Mouse (Mus musculus): ENCODE measurements around the gene Ppp4r3a.
A peak's percentile ranks its signal among the peaks of the same experiment; 100 is the strongest.
"Not testable (repeated sequence)": the region's sequence is repeated elsewhere in the genome, so short reads cannot be mapped to it uniquely, and the experiment has no call there.

Ppp4r3a gene

DNA sequence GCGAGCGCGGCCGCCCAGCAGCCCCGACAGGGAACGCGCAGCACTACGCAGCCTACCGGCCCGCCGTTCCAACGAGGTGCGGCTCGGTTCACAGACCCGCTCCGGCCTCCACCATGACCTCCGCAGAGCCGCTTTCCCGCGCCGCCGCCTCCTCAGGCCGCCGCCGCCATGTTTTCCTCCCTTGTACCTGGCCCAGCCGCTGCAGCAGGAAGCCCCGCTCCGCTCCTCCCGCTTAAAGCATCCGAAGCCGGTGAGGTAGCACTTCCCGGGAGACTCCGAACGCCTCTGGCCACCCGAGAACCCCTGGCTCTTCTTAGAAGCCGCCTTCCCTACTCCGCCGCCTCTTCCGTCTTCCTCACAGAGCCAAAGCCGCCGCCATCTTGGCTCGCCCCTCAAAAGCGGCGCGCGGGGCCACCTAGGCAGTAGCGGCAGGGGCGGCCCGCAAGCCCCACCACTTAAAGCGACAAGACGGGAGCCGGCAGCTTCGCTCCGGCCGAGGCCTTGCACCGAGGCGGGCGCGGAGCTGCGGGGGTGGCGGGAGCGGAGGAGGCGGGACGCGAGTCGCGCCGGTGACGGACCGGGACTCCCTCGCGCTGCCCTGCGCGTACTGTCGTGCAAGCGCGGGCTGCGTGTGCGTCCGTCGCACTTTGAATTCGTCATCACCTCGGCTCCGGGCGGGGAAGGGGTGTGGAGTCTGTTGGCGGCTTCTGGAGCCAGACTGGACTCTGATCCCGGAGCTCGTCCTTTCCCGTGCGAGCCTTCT lies at the start of gene Ppp4r3a:
Ppp4r3a (minus strand) TSS at position 627 of the 763 bp plus-strand sequence.
- DNase-seq: peak; percentile 97

GRCm38 (mm10) chr12:101123013-101123412 lies 39.5 kb upstream of the Ppp4r3a start:
- DNase-seq: peak; percentile 7

DNA sequence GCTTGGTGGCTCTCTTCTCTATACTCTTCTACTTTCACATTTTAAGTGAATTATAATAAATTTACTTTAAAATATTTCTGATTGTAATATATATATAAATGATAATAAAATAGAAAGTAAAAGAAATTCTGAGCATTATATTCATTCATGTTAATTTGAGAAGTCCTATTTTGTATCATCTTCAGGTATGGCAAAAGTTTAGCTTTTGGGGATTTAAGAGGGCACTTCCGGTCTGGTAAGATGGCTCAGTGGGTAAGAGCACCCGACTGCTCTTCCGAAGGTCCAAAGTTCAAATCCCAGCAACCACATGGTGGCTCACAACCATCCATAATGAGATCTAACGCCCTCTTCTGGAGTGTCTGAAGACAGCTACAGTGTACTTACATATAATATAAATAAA lies 38.6 kb upstream of the Ppp4r3a start:
- not testable (repeated sequence) for DNase-seq

- not testable (repeated sequence) for DNase-seq
Measured at GRCm38 (mm10) chr12:101109794-101110585, 26.5 kb upstream of the Ppp4r3a start.

GRCm38 (mm10) chr12:101107722-101108121 lies 24.2 kb upstream of the Ppp4r3a start:
- DNase-seq: no peak

DNA sequence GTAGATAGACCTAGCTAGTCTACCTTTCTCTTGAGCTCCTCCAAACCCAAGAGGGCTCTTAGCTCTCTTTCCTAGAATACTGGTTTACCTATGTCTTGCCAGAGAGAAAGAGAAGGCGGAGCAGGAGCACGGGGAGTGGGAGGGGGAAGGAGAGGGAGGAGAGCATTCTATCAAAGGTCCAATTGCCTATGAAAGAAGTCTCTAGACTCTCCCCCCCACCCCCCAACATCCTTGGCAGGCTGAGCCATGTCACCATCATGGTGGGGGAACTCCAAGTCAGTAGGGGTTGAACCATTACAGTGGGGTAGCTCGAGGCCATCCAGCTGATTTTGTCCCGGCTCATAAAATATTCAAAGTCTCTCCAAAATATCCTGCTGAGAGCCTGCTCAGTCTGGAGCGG lies 22.1 kb upstream of the Ppp4r3a start:
- DNase-seq: no peak

DNA sequence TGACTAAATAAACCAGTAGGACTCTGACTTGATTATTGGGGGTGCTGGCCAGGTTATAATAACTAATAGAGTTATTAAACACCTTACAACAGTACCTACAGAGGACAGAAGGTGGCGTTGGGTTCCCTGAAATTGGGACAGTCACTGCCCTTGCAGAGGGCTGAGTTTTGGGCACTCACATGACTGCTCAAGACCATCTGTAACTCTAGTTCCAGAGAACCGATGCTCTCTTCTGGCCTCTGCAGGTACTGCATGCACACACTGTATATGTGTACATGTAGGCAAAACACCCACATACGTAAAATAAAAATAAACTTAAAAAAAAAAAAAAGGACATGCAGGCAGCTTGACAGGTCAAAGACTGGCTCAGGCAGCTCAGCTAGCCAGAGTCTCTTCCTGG lies 19.1 kb upstream of the Ppp4r3a start:
- peak; percentile 63 for DNase-seq

DNA sequence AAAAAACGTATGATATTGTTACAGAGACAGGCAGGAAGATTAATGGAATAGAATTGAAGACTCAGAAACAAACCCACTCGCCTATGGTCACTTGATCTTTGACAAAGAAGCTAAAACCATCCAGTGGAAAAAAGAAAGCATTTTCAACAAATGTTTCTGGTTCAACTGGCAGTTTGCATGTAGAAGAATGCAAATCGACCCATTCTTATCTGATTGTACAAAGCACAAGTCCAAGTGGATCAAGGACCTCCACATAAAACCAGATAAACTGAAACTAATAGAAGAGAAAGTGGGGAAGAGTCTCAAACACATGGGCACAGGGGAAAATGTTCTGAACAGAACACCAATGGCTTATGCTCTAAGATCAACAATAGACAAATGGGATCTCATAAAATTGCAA lies 10.2 kb upstream of the Ppp4r3a start:
- DNase-seq: not testable (repeated sequence)

- DNase-seq: no peak
Measured at GRCm38 (mm10) chr12:101089955-101090354, 6.5 kb upstream of the Ppp4r3a start.

GRCm38 (mm10) chr12:101087406-101087805 lies 3.9 kb upstream of the Ppp4r3a start:
- no peak for DNase-seq

DNA sequence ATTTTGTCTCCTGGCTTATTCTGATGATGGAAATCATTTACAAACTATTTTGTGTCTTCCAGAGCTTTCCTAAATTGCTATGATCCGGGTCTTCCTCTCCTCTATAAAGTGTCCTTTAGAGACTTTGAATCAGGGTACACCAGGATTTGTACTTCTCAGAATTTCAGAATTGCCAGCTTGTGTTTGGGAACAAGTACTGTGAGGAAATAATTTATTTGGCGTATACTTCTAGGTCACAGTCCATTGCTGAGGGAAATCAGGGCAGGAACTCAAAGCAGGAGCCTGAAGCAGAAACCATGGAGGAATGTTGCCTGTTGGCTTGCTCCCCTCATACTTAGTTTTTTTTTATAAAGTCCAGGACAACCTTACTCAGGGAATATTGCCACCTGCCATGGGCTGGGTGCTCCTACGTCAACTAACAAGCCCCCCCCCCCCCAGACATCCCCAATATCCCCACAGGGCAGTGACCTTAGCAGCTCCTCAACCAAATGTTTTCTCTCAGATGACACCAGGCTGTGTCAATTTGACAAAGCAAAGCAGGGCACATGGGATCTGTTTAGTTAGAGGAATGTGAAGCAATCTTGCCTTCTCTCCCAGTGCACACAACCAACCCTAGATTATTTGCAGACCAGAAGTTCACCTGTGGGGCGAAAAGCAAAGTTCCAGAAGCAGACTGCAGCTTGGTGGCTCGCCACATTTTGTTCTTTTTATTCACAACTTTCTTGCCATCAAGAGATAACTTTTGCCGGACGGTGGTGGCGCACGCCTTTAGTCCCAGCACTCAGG lies 1.6 kb upstream of the Ppp4r3a start:
- DNase-seq: peak; percentile 42

- DNase-seq: no peak
Measured at GRCm38 (mm10) chr12:101084237-101084636, 735 bp upstream of the Ppp4r3a start.

- DNase-seq: no peak
Measured at GRCm38 (mm10) chr12:101083839-101084195, 315 bp upstream of the Ppp4r3a start.

DNA sequence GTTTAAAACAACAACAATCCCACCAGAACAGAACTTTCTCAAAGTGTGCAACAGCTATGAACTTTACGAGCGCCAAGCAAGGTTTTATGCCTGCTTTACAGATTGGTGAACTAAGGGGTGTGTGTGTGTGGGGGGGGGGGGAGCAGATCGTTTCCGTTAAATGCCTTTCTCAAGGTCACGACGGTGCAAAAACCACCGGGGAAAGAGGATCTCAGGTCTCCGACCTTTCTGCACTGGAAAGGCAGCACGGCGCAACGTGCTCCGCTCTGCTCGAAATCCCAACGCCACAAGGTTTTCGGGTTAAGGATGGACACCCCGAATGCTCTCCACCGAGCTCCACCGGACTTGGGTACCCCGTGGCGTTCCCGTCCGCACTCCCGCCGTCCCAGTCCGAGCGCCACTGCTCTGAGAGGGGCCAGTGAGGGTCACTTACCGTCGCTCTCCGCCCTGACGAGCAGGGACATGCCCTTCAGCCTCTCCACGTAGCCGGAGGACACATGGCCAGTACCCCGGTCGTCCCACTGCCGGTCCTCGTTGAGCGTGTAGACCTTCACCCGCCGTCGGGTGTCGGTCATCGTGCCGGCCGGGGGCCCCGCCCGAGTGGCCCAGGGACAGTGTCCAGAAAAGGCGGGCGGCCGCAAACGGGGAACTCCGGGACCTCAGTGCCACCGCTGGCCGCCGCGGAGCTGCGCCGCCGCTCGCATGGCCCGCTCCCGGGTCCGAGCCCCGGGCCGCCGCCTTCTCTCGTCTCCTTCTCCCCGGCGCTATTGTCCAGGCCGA lies 1.0 kb downstream of the Ppp4r3a start:
- peak; percentile 31 for DNase-seq

DNA sequence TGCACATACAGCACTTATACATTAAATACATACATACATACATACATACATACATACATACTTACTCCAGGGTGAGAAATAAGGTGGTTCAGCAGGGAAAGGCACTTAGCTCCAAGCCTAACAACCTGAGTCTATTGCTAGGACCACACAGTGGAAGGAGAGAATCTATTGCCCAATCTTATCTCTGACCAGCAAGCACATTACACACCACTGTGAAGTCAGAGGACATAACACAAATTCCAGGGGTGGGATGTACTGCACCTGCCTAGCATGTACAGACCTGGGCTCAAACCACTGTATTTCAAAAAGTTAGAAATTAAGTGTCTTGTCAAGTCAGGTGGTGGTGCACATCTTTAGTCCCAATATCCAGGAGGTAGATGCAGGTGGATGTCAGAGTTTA lies 5.5 kb downstream of the Ppp4r3a start:
- no peak for DNase-seq

GRCm38 (mm10) chr12:101075433-101075832 lies 8.1 kb downstream of the Ppp4r3a start:
- DNase-seq: no peak

DNA sequence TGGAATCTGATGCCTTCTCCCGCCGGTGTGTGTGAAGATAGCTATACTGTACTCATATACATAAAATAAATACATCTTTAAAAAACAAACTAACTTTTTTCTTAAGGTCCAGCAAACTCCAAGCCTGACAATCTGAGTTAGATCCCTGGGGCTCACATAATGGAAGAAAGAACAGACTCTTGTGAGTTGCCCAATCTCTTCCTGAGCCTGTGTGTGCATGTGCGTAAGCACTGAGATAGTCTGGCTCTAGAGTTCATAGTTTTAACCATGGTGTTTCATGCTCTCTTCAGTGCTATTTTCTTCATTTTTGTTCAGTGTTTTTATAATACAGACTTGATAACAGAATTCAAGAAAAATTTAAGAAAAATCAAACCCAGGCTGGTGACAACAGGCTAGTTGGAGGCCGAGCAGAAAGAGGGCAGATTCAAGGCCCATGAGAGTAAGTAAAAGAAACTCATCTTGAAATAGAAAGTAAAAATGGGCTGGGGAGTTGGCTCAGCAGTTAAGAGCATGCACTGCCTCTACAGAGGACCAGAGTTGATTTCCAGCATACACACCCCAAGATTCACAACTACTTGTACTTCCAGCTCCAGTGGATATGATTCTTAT lies 8.6 kb downstream of the Ppp4r3a start:
- DNase-seq: no peak

DNA sequence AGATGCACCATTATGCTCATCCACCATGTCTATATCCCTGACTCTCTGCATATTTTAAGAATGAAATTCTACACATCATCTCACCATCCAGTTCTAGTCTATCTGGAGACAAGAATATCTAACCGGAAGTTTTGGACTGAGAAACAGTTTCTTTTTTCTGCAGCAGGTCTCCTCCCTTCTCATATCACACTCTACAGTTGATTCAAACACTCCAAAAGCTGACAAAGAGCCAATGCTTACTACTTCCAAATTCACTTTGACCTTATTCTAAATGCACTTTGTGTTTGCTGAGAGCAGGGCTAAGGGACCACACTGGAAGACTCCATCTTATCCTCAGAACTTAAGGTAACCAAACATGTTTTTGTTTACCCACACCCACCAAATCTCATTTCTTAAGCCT lies 13.7 kb downstream of the Ppp4r3a start:
- DNase-seq: no peak

DNA sequence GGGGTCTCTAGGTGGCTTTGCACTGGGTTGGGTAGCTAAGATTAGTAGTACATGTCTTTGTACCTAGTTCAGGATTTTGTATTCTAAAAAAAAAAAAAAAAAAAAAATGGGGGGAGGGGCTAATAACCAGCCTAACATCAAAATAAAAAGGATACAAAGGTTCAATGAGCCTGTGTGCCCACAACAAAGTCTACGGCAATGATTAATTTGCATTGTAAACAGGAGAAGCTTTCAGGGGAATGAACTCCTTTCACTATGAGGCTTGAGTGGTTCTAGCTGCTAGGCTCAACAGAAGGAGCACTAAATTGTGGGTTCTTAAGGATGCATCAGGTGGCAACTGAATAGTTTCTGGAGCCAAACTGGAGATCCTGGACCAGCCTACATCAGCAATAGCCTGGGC lies 17.2 kb downstream of the Ppp4r3a start:
- DNase-seq: peak; percentile 48

- DNase-seq: no peak
Measured at GRCm38 (mm10) chr12:101039956-101040355, 43.5 kb downstream of the Ppp4r3a start.

- DNase-seq: peak; percentile 86
Measured at GRCm38 (mm10) chr12:101028954-101029731, 54.4 kb downstream of the Ppp4r3a start, which contains the start of gene Ccdc88c. Gene Ccdc88c (minus strand): TSS chr12:101029056.

Data from kidney, adult 9 months (tissue).